Mouse (Mus musculus) kidney, adult 2 months (tissue): Measurements from ENCODE around the gene Rflna. TPM values are rescaled to one million over a fixed set of nuclear protein-coding genes. Genes with fewer than 3 reads are reported as not detected.
A peak's percentile ranks its signal among the peaks of the same experiment; 100 is the strongest.

ENCODE experiments used
- DNase-seq: peaks from one replicate; pipeline ENCODE4 v3.0.0; 2021
- H3K27ac ChIP-seq: fragments of 200-500 bp; 2 replicates; pipeline ENCODE4 v1.5.1; 2012; ENCODE audit warnings: low read depth, low read length, control low read depth, inconsistent platforms; ENCODE audit not compliant: insufficient read depth
- H3K27me3 ChIP-seq: fragments of 200-500 bp; replicated peaks from 2 replicates; pipeline ENCODE4 v1.6.1; 2012; ENCODE audit warnings: mild to moderate bottlenecking, moderate library complexity, low read length, inconsistent platforms; ENCODE audit not compliant: control insufficient read depth, insufficient read depth
- H3K36me3 ChIP-seq: fragments of 200-500 bp; 2 replicates; pipeline ENCODE4 v1.6.1; 2012; ENCODE audit warnings: mild to moderate bottlenecking, moderate library complexity, low read length, inconsistent platforms; ENCODE audit not compliant: control insufficient read depth, insufficient read depth
- H3K4me1 ChIP-seq: fragments of 200-500 bp; 2 replicates; pipeline ENCODE4 v1.6.1; 2011; ENCODE audit warnings: low read length; ENCODE audit not compliant: control insufficient read depth, insufficient read depth
- H3K4me3 ChIP-seq: fragments of 200-500 bp; 2 replicates; pipeline ENCODE4 v1.5.1; 2011; ENCODE audit warnings: mild to moderate bottlenecking, low read depth, low read length, control low read depth; ENCODE audit not compliant: insufficient read depth
- CTCF ChIP-seq: fragments of 200-500 bp; conservative IDR thresholded peaks from 2 replicates; pipeline ENCODE4 v1.5.1; 2011; ENCODE audit warnings: low read depth, mild to moderate bottlenecking, control low read depth, low read length, moderate library complexity, mixed read lengths; ENCODE audit not compliant: insufficient read depth, insufficient read length
- POLR2A ChIP-seq: fragments of 200-500 bp; IDR thresholded peaks from one replicate; pipeline ENCODE4 v1.6.1; 2011; ENCODE audit warnings: low read depth, low read length, control low read depth
- WGBS: fragments of 180-500 bp; shearing (Covaris S2); methylation state at CpG from one replicate; pipeline ENCODE4 v1.1.7; 2018; 5-methylcytosine and 5-hydroxymethylcytosine counted together
- polyA plus RNA-seq: library from polyadenylated mRNA; depleted of rRNA; stranded (reverse); fragments of >200 nt; gene quantifications from 2 replicates; pipeline ENCODE4 v1.2.3, GENCODE M21; 2012

Rflna gene
- polyA plus RNA-seq, 1 experiment = 7.9 TPM

DNA sequence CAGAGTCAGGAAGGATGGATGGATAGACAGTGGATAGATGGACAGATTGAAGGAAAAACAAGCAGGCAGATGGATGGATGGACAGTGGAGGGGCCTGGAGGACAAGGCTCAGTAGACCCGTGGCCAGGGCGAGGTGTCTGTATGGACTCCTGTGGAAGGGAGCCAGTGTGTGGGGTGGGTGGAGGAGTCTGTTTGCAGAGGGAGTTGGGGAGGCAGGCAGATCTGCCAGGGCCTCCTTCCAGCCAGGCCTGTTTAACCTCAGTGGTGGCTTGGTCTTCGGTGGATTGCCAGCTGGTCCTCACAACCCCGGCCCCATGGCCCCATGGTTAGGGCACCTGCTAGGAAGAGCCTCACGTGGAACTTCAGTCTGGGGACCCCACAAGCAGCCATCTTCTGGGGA lies 3.9 kb downstream of the Rflna start:
- H3K27ac ChIP-seq = no peak overlapping the region
- no peaks in the 10 kb centered on the region for H3K4me1 ChIP-seq
- no peaks in the 10 kb centered on the region for H3K36me3 ChIP-seq
- H3K4me3 ChIP-seq = no peak overlapping the region
- no peak for TF ChIP-seq POLR2A
- H3K27me3 ChIP-seq = 0 out of 2 replicates have a peak, but pooled peaks cover 2% of the 10 kb centered on the region
- 72% methylated on average over 5 of the region's 5 CpGs for WGBS
- no peak for DNase-seq

DNA sequence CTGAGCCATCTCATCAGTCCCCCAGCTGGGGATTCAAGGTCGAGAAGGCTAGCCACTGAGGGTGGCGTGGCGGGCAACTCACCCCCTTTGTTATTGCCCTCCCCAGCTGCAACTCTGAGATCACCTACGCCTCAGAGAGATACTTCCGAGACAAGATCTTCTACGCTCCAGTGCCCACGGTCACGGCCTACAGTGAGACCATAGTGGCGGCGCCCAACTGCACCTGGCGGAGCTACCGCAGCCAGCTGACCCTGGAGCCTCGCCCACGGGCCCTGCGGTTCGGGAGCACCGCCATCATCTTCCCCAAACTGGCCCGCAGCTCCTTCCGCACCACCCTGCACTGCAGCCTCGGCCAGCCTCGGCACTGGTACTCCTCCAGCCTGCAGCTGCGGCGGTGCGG lies 8.1 kb downstream of the Rflna start:
- Histone ChIP-seq H3K4me1 (no peaks in the 10 kb centered on the region), H3K27ac (no peak overlapping the region), H3K36me3 (no peaks in the 10 kb centered on the region), H3K4me3 (no peak overlapping the region), H3K27me3 (no peaks in the 10 kb centered on the region)
- DNase-seq = no peak
- WGBS = 63% methylated on average over 24 of the region's 24 CpGs
- TF ChIP-seq CTCF (no peak), POLR2A (no peak)

DNA sequence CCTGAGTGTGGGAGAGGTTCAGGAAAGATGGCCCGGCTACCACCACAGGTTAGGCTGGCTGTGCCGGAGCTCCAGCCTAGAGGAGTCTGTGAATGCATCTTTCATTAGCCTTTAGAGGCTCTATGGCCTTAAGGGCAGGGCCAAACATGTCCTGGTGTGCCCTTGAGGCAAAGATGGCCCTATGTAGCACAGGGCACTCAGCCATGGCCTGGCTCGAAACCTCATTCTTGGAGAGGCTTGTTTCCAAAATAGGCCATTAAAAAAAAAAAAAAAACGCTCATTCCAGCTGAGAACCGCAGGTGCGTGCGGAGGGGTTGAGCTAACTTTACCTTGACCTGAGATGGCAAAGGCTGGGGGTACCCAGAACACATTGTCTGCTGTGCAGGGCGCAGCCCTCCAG lies 8.6 kb downstream of the Rflna start:
- Histone ChIP-seq H3K27me3 (no peaks in the 10 kb centered on the region), H3K27ac (no peak overlapping the region), H3K4me3 (no peak overlapping the region), H3K36me3 (no peaks in the 10 kb centered on the region), H3K4me1 (no peaks in the 10 kb centered on the region)
- no peak for TF ChIP-seq POLR2A
- TF ChIP-seq CTCF = no peak
- 71% methylated on average over 8 of the region's 8 CpGs for WGBS
- DNase-seq = no peak

DNA sequence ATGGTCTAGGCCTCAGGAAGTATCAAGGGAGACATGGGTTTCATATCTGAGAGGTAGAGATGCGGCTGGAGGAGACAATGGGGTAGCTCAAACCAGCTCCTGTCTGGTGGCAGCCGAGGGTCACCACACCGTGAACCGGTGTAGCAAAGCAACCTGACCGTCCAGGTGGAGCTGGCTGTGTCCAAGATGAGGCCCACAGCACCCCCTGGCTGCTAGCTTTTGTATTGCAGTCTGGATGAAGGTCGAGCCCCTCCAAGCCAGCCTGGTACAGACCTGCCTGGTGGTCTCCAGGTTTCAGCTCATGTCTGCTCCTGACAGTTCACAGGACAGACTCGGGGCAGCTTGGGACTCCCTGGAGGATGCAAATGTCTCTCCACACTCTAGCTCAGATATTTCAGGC lies 11.5 kb downstream of the Rflna start:
- TF ChIP-seq CTCF (peak; percentile 87), POLR2A (no peak)
- WGBS = 42% methylated on average over 7 of the region's 7 CpGs
- Histone ChIP-seq H3K4me1 (no peaks in the 10 kb centered on the region), H3K27me3 (no peaks in the 10 kb centered on the region), H3K4me3 (no peak overlapping the region), H3K36me3 (0 out of 2 replicates have a peak, but pooled peaks cover 2% of the 10 kb centered on the region), H3K27ac (no peak overlapping the region)
- peak; percentile 66 for DNase-seq

DNA sequence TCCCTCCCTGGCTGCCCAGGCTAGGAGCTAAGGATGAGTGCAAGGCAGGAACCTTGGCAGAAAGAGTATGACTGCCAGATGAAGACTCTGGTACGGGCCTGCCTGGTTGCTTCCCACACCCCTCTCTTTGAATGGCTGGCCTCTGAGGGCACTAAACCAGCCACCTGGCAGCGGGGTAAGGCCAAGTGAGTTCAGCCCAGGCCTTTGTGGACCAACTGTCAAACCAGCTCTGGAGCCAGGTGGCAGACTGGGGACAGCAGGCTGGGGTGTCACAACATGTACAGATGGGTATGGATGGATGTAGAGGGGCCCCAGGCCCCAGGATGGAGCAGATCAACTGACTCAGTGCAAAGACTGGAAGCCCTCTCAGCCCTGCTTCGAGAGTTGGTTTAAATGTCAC lies 12.0 kb downstream of the Rflna start:
- Histone ChIP-seq H3K27ac (no peak overlapping the region), H3K4me3 (no peak overlapping the region), H3K36me3 (0 out of 2 replicates have a peak, but pooled peaks cover 2% of the 10 kb centered on the region), H3K27me3 (no peaks in the 10 kb centered on the region), H3K4me1 (no peaks in the 10 kb centered on the region)
- TF ChIP-seq CTCF (no peak), POLR2A (no peak)
- WGBS = 84% methylated on average over 3 of the region's 3 CpGs
- DNase-seq = no peak

DNA sequence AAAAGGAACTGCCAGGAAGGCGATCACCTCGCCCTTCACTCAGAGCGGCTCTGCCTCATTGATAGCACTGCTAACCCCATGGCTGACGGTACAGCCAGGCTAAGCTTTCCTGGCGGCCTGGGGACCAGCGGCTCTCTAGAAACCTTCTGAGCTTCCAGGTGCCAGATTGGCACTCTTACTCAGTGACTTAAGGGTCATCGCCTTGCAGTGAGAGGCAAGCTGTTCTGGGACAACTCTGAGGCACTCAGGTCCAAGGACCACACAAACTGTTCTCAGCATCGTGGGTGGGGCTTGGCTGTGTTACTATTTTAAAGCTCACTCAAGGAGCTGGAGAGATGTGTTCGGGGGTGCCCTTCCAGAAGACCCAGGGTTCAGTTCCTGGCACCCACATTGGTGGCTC lies 12.6 kb downstream of the Rflna start:
- H3K4me1 ChIP-seq = no peaks in the 10 kb centered on the region
- H3K27me3 ChIP-seq = no peaks in the 10 kb centered on the region
- H3K4me3 ChIP-seq = no peak overlapping the region
- H3K36me3 ChIP-seq = 0 out of 2 replicates have a peak, but pooled peaks cover 2% of the 10 kb centered on the region
- no peak for DNase-seq
- no peak for TF ChIP-seq POLR2A
- no peak for TF ChIP-seq CTCF
- no peak overlapping the region for H3K27ac ChIP-seq
- 73% methylated on average over 9 of the region's 9 CpGs for WGBS

DNA sequence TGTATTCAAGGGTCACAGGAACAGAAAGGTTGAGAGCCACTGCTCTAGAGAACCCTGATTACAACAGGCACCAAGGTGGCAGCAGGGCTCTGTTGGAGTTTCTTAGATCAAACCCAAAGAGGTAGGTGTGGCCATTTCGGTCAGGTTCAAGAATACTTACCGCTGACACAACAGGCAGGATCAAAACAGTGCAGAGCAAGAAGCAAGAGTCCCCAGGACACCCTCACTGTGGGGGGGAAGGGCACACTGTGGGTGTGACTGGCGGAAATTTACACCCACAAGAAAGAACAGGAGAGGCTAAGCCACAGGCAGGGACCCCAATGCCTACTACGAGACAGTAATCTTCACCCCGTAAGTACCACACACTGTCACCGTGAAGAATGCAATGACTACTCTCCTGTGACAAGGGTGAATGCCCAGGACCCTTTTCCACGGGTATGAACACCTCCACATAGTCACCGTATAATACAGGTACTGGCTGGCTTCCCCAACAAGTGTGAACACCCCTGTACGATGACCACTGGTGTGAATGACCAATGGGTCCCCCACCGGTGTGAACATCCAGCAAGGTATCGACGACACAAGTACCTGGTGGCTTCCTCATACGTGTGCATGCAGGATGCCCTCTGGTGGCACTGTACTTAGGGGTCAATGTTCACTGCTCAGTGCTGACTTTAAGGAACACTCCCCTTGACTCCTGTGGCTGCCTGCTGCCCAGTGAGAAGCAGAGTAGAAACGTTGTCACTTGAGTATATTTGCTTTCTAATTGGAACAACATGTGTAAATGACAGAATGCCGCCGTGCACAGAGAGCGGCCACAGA lies 13.6 kb downstream of the Rflna start:
- Histone ChIP-seq H3K4me3 (no peak overlapping the region), H3K27me3 (no peaks in the 10 kb centered on the region), H3K4me1 (no peaks in the 10 kb centered on the region), H3K27ac (no peak overlapping the region), H3K36me3 (0 out of 2 replicates have a peak, but pooled peaks cover 2% of the 10 kb centered on the region)
- TF ChIP-seq CTCF = no peak
- TF ChIP-seq POLR2A = no peak
- peak; percentile 48 for DNase-seq
- 70% methylated on average over 17 of the region's 17 CpGs for WGBS

DNA sequence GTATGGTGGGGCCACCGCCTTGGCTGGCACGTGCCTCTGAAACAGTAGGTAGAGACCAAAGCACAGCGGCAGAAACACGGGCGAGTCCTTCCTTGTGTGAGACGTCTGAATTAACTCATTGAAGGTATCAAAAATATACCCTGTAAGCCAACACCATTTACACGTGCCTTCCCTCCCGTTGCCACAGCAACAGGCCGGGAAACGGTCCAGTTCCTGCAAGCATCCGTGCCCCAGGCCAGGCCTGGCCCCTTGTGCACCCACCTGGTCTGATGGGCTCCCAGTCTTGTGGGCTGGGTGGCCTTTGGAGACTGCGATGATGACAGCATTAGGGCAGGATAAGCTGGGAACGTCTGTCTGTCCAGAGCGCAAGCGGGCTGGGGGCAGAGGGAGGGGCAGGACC lies 14.3 kb downstream of the Rflna start:
- H3K27ac ChIP-seq = no peak overlapping the region
- 0 out of 2 replicates have a peak, but pooled peaks cover 2% of the 10 kb centered on the region for H3K36me3 ChIP-seq
- H3K4me1 ChIP-seq = no peaks in the 10 kb centered on the region
- no peak for TF ChIP-seq CTCF
- TF ChIP-seq POLR2A = no peak
- DNase-seq = peak; percentile 35
- no peak overlapping the region for H3K4me3 ChIP-seq
- WGBS = 48% methylated on average over 15 of the region's 15 CpGs
- no peaks in the 10 kb centered on the region for H3K27me3 ChIP-seq
